16 mouse cellular contexts compared by ENCODE assay signal in genomic region chr17:83315476-83315875, GRCm38 (mm10). TPM values are rescaled to one million over a fixed set of nuclear protein-coding genes. Genes with fewer than 3 reads are reported as not detected.
DNase-seq lines count a peak whose midpoint lies in the region; ATAC-seq lines count a peak whose summit lies in the region.
"Had no signal": no experiment of that assay in that cellular context is flagged by ENCODE, and none has a peak within 500 bp of the region (broad histone marks: within the 10 kb centered on the region; RNA-seq: fewer than 3 reads in every experiment).

No protein-coding gene starts in this region.

- H3K27ac ChIP-seq in heart, embryonic 14.5 days (replicated peaks in 1 of 2; ENCODE audit: control insufficient read depth in 1 of 2, insufficient read depth in 1 of 2, low read depth in 2 of 2, low read length in 2 of 2): peak overlapping the region; percentile 51 to 57; a peak in 3 of 4 replicates
- peak overlapping the region; percentile 56 for H3K27ac ChIP-seq in kidney, embryonic 16.5 days (ENCODE audit: low read length)
- H3K27ac ChIP-seq: forebrain, embryonic 13.5 days; hindbrain, embryonic 14.5 days; liver, embryonic 13.5 days had no signal

- 19% methylated on average over 4 of the region's 4 CpGs for WGBS in heart, embryonic 14.5 days
- 32% methylated on average over 4 of the region's 4 CpGs for WGBS in kidney, embryonic 16.5 days

- no peaks in the 10 kb centered on the region; the same call in 1 of the 2 replicates for H3K9me3 ChIP-seq in heart, embryonic 14.5 days (ENCODE audit: control insufficient read depth, low read length)
- H3K9me3 ChIP-seq in kidney, embryonic 16.5 days (ENCODE audit: low read length): peaks cover 7% of the 10 kb centered on the region; the same call in 1 of the 2 replicates
- H3K9me3 ChIP-seq: liver, embryonic 13.5 days had no signal

- H3K36me3 ChIP-seq in heart, embryonic 14.5 days (ENCODE audit: control insufficient read depth, insufficient read depth, low read length): no peaks in the 10 kb centered on the region
- H3K36me3 ChIP-seq in kidney, embryonic 16.5 days (ENCODE audit: insufficient read depth, low read length): no peaks in the 10 kb centered on the region
- H3K36me3 ChIP-seq: liver, embryonic 13.5 days had no signal

- no peak overlapping the region for H3K4me2 ChIP-seq in heart, embryonic 14.5 days (ENCODE audit: low read length)
- no peak overlapping the region for H3K4me2 ChIP-seq in kidney, embryonic 16.5 days (replicated peaks; ENCODE audit: low read depth, low read length)
- H3K4me2 ChIP-seq: forebrain, embryonic 13.5 days; hindbrain, embryonic 14.5 days; liver, embryonic 13.5 days had no signal

- no peak overlapping the region for H3K9ac ChIP-seq in heart, embryonic 14.5 days (ENCODE audit: low read length)
- H3K9ac ChIP-seq in kidney, embryonic 16.5 days (replicated peaks; ENCODE audit: low read length): no peak overlapping the region
- H3K9ac ChIP-seq: forebrain, embryonic 13.5 days; hindbrain, embryonic 14.5 days; liver, embryonic 13.5 days had no signal

- no peak for ATAC-seq in heart, embryonic 14.5 days (ENCODE audit: insufficient number of reproducible peaks, insufficient read depth, low FRiP score, low read depth)
- ATAC-seq in kidney, embryonic 16.5 days (ENCODE audit: low FRiP score, low TSS enrichment): no peak
- peak; percentile 53 for ATAC-seq in common myeloid progenitor, adult 5-6 weeks (replicated peaks; ENCODE audit: low read depth, poor library complexity, severe bottlenecking)
- ATAC-seq: forebrain, embryonic 13.5 days had no signal

- H3K4me3 ChIP-seq in heart, embryonic 14.5 days (ENCODE audit: control insufficient read depth in 1 of 2, insufficient read depth in 1 of 2, low read depth in 1 of 2, low read length in 2 of 2): no peak overlapping the region
- no peak overlapping the region for H3K4me3 ChIP-seq in kidney, embryonic 16.5 days (ENCODE audit: low read length)
- H3K4me3 ChIP-seq: forebrain, embryonic 13.5 days; liver, embryonic 13.5 days had no signal

- peaks cover 20 to 37% of the 10 kb centered on the region in 2 experiments for H3K4me1 ChIP-seq in heart, embryonic 14.5 days (ENCODE audit: control insufficient read depth in 2 of 2, insufficient read depth in 2 of 2, low read length in 2 of 2)
- H3K4me1 ChIP-seq in kidney, embryonic 16.5 days (ENCODE audit: insufficient read depth, low read length): peaks cover 26% of the 10 kb centered on the region

- H3K27me3 ChIP-seq in heart, embryonic 14.5 days (ENCODE audit: control insufficient read depth, insufficient read depth, low read length): no peaks in the 10 kb centered on the region
- no peaks in the 10 kb centered on the region for H3K27me3 ChIP-seq in kidney, embryonic 16.5 days (ENCODE audit: insufficient read depth, low read length)
- H3K27me3 ChIP-seq: forebrain, embryonic 13.5 days had no signal

- no peak for DNase-seq in heart, adult 18-20 months
- no peak for DNase-seq in kidney, adult 8-10 months
- peak; percentile 79 for DNase-seq in 416B (ENCODE audit: low read depth)
- no peak for DNase-seq in adrenal gland, adult 2 months
- DNase-seq in spleen, adult 12 weeks (ENCODE audit: low spot score): no peak
- DNase-seq: adrenal gland, postnatal 25 days; cerebellum, adult 9-11 months; layer of hippocampus, postnatal 36 days; left cerebral cortex, postnatal 4 days; liver, embryonic 13.5 days; right cerebral cortex, postnatal 4 days had no signal

RNA-seq across cellular contexts. Expression of gene Eml4, which starts 35.3 kb away (rescaled TPM):
- polyA plus RNA-seq in heart, embryonic 14.5 days (2014; fragmentation: Nextera tagmentation; extraction: Ambion mirVana): 16.9 and 20.7 TPM in 2 replicates
- total RNA-seq in heart, adult 18-20 months (2021): 1 to 10 TPM; 4.3 to 4.4 TPM
- polyA plus RNA-seq in kidney, embryonic 16.5 days (2015; fragmentation: Nextera tagmentation; extraction: Ambion mirVana): 34.4 and 36.2 TPM in 2 replicates
- total RNA-seq in common myeloid progenitor, adult 5-6 weeks (2017): 66.6 and 76.2 TPM in 2 replicates
- total RNA-seq in adrenal gland, adult 2 months (2021): 10 to 100 TPM; 16.3 to 18.7 TPM
- polyA plus RNA-seq in adrenal gland, adult 2 months (2012; rRNA removed): 3.2 and 3.8 TPM in 2 replicates
